8 mouse cellular contexts compared by ENCODE assay signal in the genomic region with DNA sequence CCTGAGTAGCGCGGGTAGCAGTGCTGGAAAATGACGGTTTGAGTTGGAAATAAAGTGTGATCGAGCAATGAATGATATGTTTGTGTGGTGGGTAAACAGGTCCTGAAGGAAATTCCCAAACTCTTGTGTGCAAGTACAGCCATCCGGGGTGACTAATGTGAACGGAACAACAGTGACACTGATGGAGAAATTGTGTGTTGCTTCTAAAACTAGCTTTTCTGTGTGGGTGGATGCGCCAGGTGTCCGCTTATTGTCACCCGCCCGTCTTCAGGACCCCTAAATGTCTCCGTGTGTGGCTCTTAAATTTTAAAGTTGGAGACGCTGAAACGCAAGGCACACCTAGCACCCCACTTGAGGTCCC. TPM values are rescaled to one million over a fixed set of nuclear protein-coding genes. Genes with fewer than 3 reads are reported as not detected.
A peak's percentile ranks its signal among the peaks of the same experiment; 100 is the strongest.
DNase-seq lines count a peak whose midpoint lies in the region; ATAC-seq and TF ChIP-seq lines count a peak whose summit lies in the region.

No protein-coding gene starts in this region.

- DNase-seq in heart, postnatal 25 days (ENCODE audit: low spot score): no peak
- no peak for DNase-seq in ES-E14 (ENCODE audit: low read depth, low spot score)
- no peak for DNase-seq in hindbrain, embryonic 11.5 days (ENCODE audit: low spot score)
- no peak for DNase-seq in midbrain, embryonic 10.5 days (ENCODE audit: low spot score)
- no peak for DNase-seq in gastrocnemius, postnatal 36 days
- no peak for DNase-seq in gastrocnemius, postnatal 25 days
- DNase-seq in frontal cortex, adult 2 months (ENCODE audit: extremely low spot score in 1 of 2, low spot score in 1 of 2): no peak

- peak overlapping the region; percentile 94 for H3K9ac ChIP-seq in heart, embryonic 14.5 days (ENCODE audit: low read length)
- H3K9ac ChIP-seq in ES-E14 (ENCODE audit: insufficient read depth, low read depth, low read length, poor library complexity, severe bottlenecking): peak overlapping the region; percentile 85
- peak overlapping the region; percentile 75 for H3K9ac ChIP-seq in hindbrain, embryonic 11.5 days (ENCODE audit: low read depth, low read length)

- H3K36me3 ChIP-seq in heart, embryonic 14.5 days (ENCODE audit: control insufficient read depth, insufficient read depth, low read length): peaks cover 16% of the 10 kb centered on the region
- H3K36me3 ChIP-seq in ES-E14 (ENCODE audit: control insufficient read depth, insufficient read depth, low read length, poor library complexity, severe bottlenecking): peaks cover 13% of the 10 kb centered on the region
- H3K36me3 ChIP-seq in hindbrain, embryonic 11.5 days (ENCODE audit: control insufficient read depth, insufficient read depth, low read length): no peaks in the 10 kb centered on the region
- peaks cover 11% of the 10 kb centered on the region for H3K36me3 ChIP-seq in midbrain, embryonic 10.5 days

- peak overlapping the region; percentile 82 for H3K4me2 ChIP-seq in heart, embryonic 14.5 days (ENCODE audit: low read length)
- H3K4me2 ChIP-seq in hindbrain, embryonic 11.5 days (replicated peaks; ENCODE audit: low read depth, low read length): peak overlapping the region; percentile 62

- in situ Hi-C loops in ES-E14 (cut with MboI; ENCODE audit: low sequenced_read_pairs in 2 of 2, unreplicated experiment in 2 of 2): no loop called here

- H3K4me1 ChIP-seq in heart, embryonic 14.5 days (ENCODE audit: control insufficient read depth in 2 of 2, insufficient read depth in 2 of 2, low read length in 2 of 2): peaks cover 26 to 52% of the 10 kb centered on the region in 2 experiments
- H3K4me1 ChIP-seq in ES-E14 (ENCODE audit: control insufficient read depth in 2 of 2, insufficient read depth in 2 of 2, low read length in 2 of 2, poor library complexity in 1 of 2): peaks cover 0 to 16% of the 10 kb centered on the region in 2 experiments; a peak in 2 of 4 replicates
- peaks cover 8% of the 10 kb centered on the region; the same call in 1 of the 2 replicates for H3K4me1 ChIP-seq in hindbrain, embryonic 11.5 days (replicated peaks; ENCODE audit: control insufficient read depth, insufficient read depth, low read length)
- H3K4me1 ChIP-seq in midbrain, embryonic 10.5 days: peaks cover 45% of the 10 kb centered on the region

- intact Hi-C loops in heart, postnatal 25 days (cut with DNase I): no loop called here
- intact Hi-C loops in gastrocnemius, postnatal 36 days (cut with DNase I): no loop called here

- H3K4me3 ChIP-seq in heart, embryonic 14.5 days (ENCODE audit: control insufficient read depth in 1 of 2, insufficient read depth in 1 of 2, low read depth in 1 of 2, low read length in 2 of 2): peak overlapping the region; percentile 54 to 92
- peak overlapping the region; percentile 70 to 79 for H3K4me3 ChIP-seq in ES-E14 (ENCODE audit: insufficient read depth in 1 of 2, low read depth in 1 of 2, low read length in 2 of 2, poor library complexity in 1 of 2, severe bottlenecking in 1 of 2)
- H3K4me3 ChIP-seq in hindbrain, embryonic 11.5 days (ENCODE audit: low read depth, low read length): peak overlapping the region; percentile 70
- H3K4me3 ChIP-seq in midbrain, embryonic 10.5 days: peak overlapping the region; percentile 68

- H3K27ac ChIP-seq in heart, embryonic 14.5 days (replicated peaks in 1 of 2; ENCODE audit: control insufficient read depth in 1 of 2, insufficient read depth in 1 of 2, low read depth in 2 of 2, low read length in 2 of 2): peak overlapping the region; percentile 98 to 99
- peak overlapping the region; percentile 92 for H3K27ac ChIP-seq in ES-E14 (ENCODE audit: insufficient read depth, low read depth, low read length, poor library complexity, severe bottlenecking)
- peak overlapping the region; percentile 96 for H3K27ac ChIP-seq in hindbrain, embryonic 11.5 days (ENCODE audit: low read depth, low read length)
- H3K27ac ChIP-seq in midbrain, embryonic 10.5 days (replicated peaks): peak overlapping the region; percentile 95

- 0 out of 2 replicates have a peak, but pooled peaks cover 3% of the 10 kb centered on the region for H3K9me3 ChIP-seq in heart, embryonic 14.5 days (ENCODE audit: control insufficient read depth, low read length)
- H3K9me3 ChIP-seq in ES-E14 (ENCODE audit: control insufficient read depth, insufficient read depth, low read depth, low read length): no peaks in the 10 kb centered on the region
- H3K9me3 ChIP-seq in hindbrain, embryonic 11.5 days (ENCODE audit: control insufficient read depth, low read length): no peaks in the 10 kb centered on the region
- H3K9me3 ChIP-seq in midbrain, embryonic 10.5 days (replicated peaks): peaks cover 4% of the 10 kb centered on the region; the same call in 1 of the 2 replicates

- no peak for ATAC-seq in heart, embryonic 14.5 days (ENCODE audit: insufficient number of reproducible peaks, insufficient read depth, low FRiP score, low read depth)
- no peak for ATAC-seq in hindbrain, embryonic 11.5 days (ENCODE audit: low FRiP score)

- 44% methylated on average over 13 of the region's 13 CpGs for WGBS in heart, embryonic 14.5 days
- 52% methylated on average over 13 of the region's 13 CpGs for WGBS in hindbrain, embryonic 11.5 days
- 57% methylated on average over 13 of the region's 13 CpGs for WGBS in midbrain, embryonic 10.5 days

- H3K27me3 ChIP-seq in heart, embryonic 14.5 days (ENCODE audit: control insufficient read depth, insufficient read depth, low read length): no peaks in the 10 kb centered on the region
- no peaks in the 10 kb centered on the region for H3K27me3 ChIP-seq in hindbrain, embryonic 11.5 days (ENCODE audit: control insufficient read depth, insufficient read depth, low read length)
- no peaks in the 10 kb centered on the region for H3K27me3 ChIP-seq in midbrain, embryonic 10.5 days (ENCODE audit: low read depth, poor library complexity, severe bottlenecking)

TF ChIP-seq in ES-E14, 5 proteins besides CTCF, POLR2A, EP300 and RAD21:
- no peak for TF ChIP-seq ZC3H11A (IDR thresholded peaks at IDR 0.05; ENCODE audit: borderline replicate concordance, low read depth, low read length)
- no peak for TF ChIP-seq CHD2 (IDR thresholded peaks at IDR 0.05; ENCODE audit: low read depth, low read length)
- TF ChIP-seq HCFC1 (IDR thresholded peaks at IDR 0.05; ENCODE audit: borderline replicate concordance, insufficient read depth, low read length): no peak
- TF ChIP-seq MAFK (IDR thresholded peaks at IDR 0.05; ENCODE audit: insufficient read depth, low read depth, low read length): no peak
- no peak for TF ChIP-seq ZNF384 (IDR thresholded peaks at IDR 0.05; ENCODE audit: low read depth, low read length)
TF ChIP-seq in ES-E14: peak in this region for 0.

RNA-seq across cellular contexts. Expression of gene Sec14l1, which starts 0.8 kb away (rescaled TPM):
- 33.2 and 34.2 TPM in 2 replicates for polyA plus RNA-seq in heart, embryonic 14.5 days (2014; fragmentation: Nextera tagmentation; extraction: Ambion mirVana)
- 10 to 100 TPM; 71.7 to 74.1 TPM for total RNA-seq in heart, postnatal 25 days (2021)
- 36.7 and 43.6 TPM in 2 replicates for total RNA-seq in ES-E14 (2012; rRNA removed)
- polyA plus RNA-seq in hindbrain, embryonic 11.5 days (2014; fragmentation: Nextera tagmentation; extraction: Ambion mirVana): 36.7 and 36.9 TPM in 2 replicates
- polyA plus RNA-seq in midbrain, embryonic 10.5 days (2016; fragmentation: Nextera tagmentation; extraction: Ambion mirVana): 49.9 and 58.0 TPM in 2 replicates
- 10 to 100 TPM; 37.6 to 42.9 TPM for total RNA-seq in gastrocnemius, postnatal 36 days (2021)
- total RNA-seq in gastrocnemius, postnatal 25 days (2021): 10 to 100 TPM; 40.7 to 45.1 TPM
- 214 and 229 TPM in 2 replicates for polyA plus RNA-seq in frontal cortex, adult 2 months (2012; rRNA removed)
